Mouse (Mus musculus): Measurements from ENCODE around the gene Stra8.

Gene Stra8

GRCm38 (mm10) chr6:34946486-34947079 lies 26.6 kb downstream of the Stra8 start:
- DNase-seq, result no peak

- no peak for DNase-seq
These were observed 28.5 kb downstream of the Stra8 start for GRCm38 (mm10) chr6:34948461-34948860.

- no peak for DNase-seq
These were observed 31.6 kb downstream of the Stra8 start for GRCm38 (mm10) chr6:34951518-34951917.

- DNase-seq, result no peak
These were observed 32.1 kb downstream of the Stra8 start for GRCm38 (mm10) chr6:34951956-34952667.

- DNase-seq, result no peak
These were observed 35.2 kb downstream of the Stra8 start for GRCm38 (mm10) chr6:34954926-34955861.

- no peak for DNase-seq
These were observed 35.9 kb downstream of the Stra8 start for GRCm38 (mm10) chr6:34955862-34956241.

- no peak for DNase-seq
These were observed 39.2 kb downstream of the Stra8 start for GRCm38 (mm10) chr6:34959131-34959530.

- DNase-seq, result no peak
These were observed 44.6 kb downstream of the Stra8 start for GRCm38 (mm10) chr6:34964550-34964949.

- no peak for DNase-seq
These were observed 46.0 kb downstream of the Stra8 start for GRCm38 (mm10) chr6:34965819-34966539.

GRCm38 (mm10) chr6:34971181-34971580 lies 51.2 kb downstream of the Stra8 start:
- DNase-seq, result no peak

GRCm38 (mm10) chr6:34979291-34979690 lies 59.3 kb downstream of the Stra8 start:
- DNase-seq, result no peak

GRCm38 (mm10) chr6:34980661-34981060 lies 60.7 kb downstream of the Stra8 start:
- no peak for DNase-seq

- DNase-seq, result no peak
These were observed 67.2 kb downstream of the Stra8 start for GRCm38 (mm10) chr6:34987085-34987645.

- no peak for DNase-seq
These were observed 68.3 kb downstream of the Stra8 start, which contains the start of gene Slc23a4 for GRCm38 (mm10) chr6:34988081-34988761. Gene Slc23a4, minus strand, starts transcription at chr6:34988404.

Measured in cerebellum, adult 9-11 months (tissue).